Mouse (Mus musculus): ENCODE results near the gene Numbl. TPM values are rescaled to one million over a fixed set of nuclear protein-coding genes. Genes with fewer than 3 reads are reported as not detected.

Numbl gene
- polyA plus RNA-seq, 1 experiment from 2014 or later: 9.0 TPM

DNA sequence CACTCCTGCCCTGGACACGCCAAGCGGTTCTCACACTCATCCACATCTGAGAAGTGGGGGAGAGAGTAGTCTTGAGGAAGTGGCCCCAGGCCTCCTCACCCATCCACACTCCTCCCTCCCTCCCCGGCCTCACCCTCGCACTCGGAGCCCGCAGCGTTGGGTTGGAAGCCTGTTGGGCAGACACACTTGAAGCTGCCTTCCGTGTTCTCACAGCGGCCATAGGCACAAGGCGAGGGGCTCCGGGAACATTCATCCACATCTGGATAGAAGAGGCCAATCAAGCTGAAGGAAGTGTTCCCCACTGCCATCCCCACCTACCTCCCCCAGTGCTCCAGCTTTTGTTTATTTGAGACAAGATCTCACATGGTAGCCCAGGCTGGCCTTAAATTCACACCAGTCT is 65.9 kb downstream of the Numbl start:
- 95% methylated on average over 11 of the region's 11 CpGs for WGBS
- Histone ChIP-seq H3K9ac (ENCODE audit: low read length) (no peak overlapping the region), H3K36me3 (ENCODE audit: control insufficient read depth, insufficient read depth, low read length) (no peaks in the 10 kb centered on the region), H3K4me1 (ENCODE audit: control insufficient read depth, insufficient read depth, low read length) (no peaks in the 10 kb centered on the region), H3K4me3 (ENCODE audit: low read depth, low read length) (no peak overlapping the region), H3K27ac (replicated peaks; ENCODE audit: low read depth, low read length) (no peak overlapping the region), H3K27me3 (ENCODE audit: control insufficient read depth, insufficient read depth, low read length) (peaks cover 39% of the 10 kb centered on the region), H3K9me3 (ENCODE audit: control insufficient read depth, low read length) (no peaks in the 10 kb centered on the region), H3K4me2 (ENCODE audit: low read depth, severe bottlenecking) (no peak overlapping the region)
- ATAC-seq (ENCODE audit: insufficient number of reproducible peaks, low FRiP score, low TSS enrichment, low read depth) (no peak), DNase-seq (ENCODE audit: low spot score) (no peak)

- DNase-seq (ENCODE audit: low spot score) (no peak), ATAC-seq (ENCODE audit: insufficient number of reproducible peaks, low FRiP score, low TSS enrichment, low read depth) (no peak)
- no peaks in the 10 kb centered on the region for H3K9me3 ChIP-seq (ENCODE audit: control insufficient read depth, low read length)
- no peak overlapping the region for H3K9ac ChIP-seq (ENCODE audit: low read length)
- H3K27me3 ChIP-seq (ENCODE audit: control insufficient read depth, insufficient read depth, low read length): peaks cover 47% of the 10 kb centered on the region
- WGBS: 46% methylated on average over 18 of the region's 20 CpGs
- no peak overlapping the region for H3K4me2 ChIP-seq (ENCODE audit: low read depth, severe bottlenecking)
- no peak overlapping the region for H3K4me3 ChIP-seq (ENCODE audit: low read depth, low read length)
- H3K4me1 ChIP-seq (ENCODE audit: control insufficient read depth, insufficient read depth, low read length): no peaks in the 10 kb centered on the region
- no peaks in the 10 kb centered on the region for H3K36me3 ChIP-seq (ENCODE audit: control insufficient read depth, insufficient read depth, low read length)
- H3K27ac ChIP-seq (replicated peaks; ENCODE audit: low read depth, low read length): no peak overlapping the region
These were observed 66.7 kb downstream of the Numbl start for GRCm38 (mm10) chr7:27324928-27325327.

GRCm38 (mm10) chr7:27325697-27326096 is 67.5 kb downstream of the Numbl start:
- H3K9ac ChIP-seq (ENCODE audit: low read length): peak overlapping the region; percentile 4; the same call in 1 of the 2 replicates
- under 1% methylated on average over 24 of the region's 24 CpGs for WGBS
- H3K4me3 ChIP-seq (ENCODE audit: low read depth, low read length): peak overlapping the region; percentile 14

DNA sequence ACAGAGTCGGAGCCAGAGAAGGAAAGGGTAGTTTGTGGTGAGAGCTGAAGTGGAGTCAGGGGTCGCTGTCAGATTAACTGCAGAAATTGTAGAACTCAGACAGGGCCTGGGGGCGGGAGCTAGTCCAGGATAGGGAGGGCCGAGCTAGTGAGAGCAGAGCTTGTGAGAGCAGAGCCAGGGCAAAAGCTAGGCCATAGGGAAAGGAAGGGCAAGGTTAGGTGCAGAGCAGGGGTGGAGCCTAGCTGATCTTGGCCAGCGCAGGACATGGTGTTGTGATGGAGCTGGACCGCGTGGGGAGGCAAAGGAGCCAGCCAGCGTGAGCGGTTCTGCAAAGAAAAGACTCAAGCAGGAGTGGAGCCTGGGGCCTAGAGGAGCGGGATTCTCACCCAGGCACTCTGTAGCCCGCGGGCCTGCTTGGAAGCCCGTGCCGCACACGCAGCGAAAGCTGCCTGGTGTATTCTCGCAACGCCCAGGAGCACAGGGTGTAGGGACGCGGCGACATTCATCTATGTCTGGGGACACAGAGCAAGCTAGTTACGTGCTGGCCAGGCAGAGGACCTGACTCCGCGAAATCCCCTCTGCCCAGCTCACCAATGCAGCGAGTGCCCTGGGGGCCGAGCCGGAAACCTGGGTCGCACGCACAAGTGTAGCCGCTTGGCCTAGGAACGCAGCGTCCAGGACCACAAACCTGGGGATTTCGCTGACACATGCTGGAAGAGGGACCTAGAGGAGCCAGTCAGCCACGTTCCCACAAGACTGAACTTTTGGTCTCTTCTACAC is 68.1 kb downstream of the Numbl start:
- Histone ChIP-seq H3K9me3 (ENCODE audit: control insufficient read depth, low read length) (peaks cover 4% of the 10 kb centered on the region; the same call in 1 of the 2 replicates), H3K9ac (ENCODE audit: low read length) (no peak overlapping the region), H3K4me3 (ENCODE audit: low read depth, low read length) (peak overlapping the region; percentile 14; the same call in 1 of the 2 replicates), H3K36me3 (ENCODE audit: control insufficient read depth, insufficient read depth, low read length) (no peaks in the 10 kb centered on the region), H3K27me3 (ENCODE audit: control insufficient read depth, insufficient read depth, low read length) (peaks cover 60% of the 10 kb centered on the region), H3K27ac (replicated peaks; ENCODE audit: low read depth, low read length) (no peak overlapping the region), H3K4me1 (ENCODE audit: control insufficient read depth, insufficient read depth, low read length) (0 out of 2 replicates have a peak, but pooled peaks cover 3% of the 10 kb centered on the region), H3K4me2 (ENCODE audit: low read depth, severe bottlenecking) (peak overlapping the region; percentile 31; the same call in 1 of the 2 replicates)
- ATAC-seq (ENCODE audit: insufficient number of reproducible peaks, low FRiP score, low TSS enrichment, low read depth): no peak
- 26% methylated on average over 34 of the region's 34 CpGs for WGBS
- peak; percentile 40 for DNase-seq (ENCODE audit: low spot score)

More at GRCm38 (mm10) chr7:27325697-27326096, 67.5 kb downstream of the Numbl start:
- peaks cover 4% of the 10 kb centered on the region; the same call in 1 of the 2 replicates for H3K9me3 ChIP-seq (ENCODE audit: control insufficient read depth, low read length)
- no peak overlapping the region for H3K27ac ChIP-seq (replicated peaks; ENCODE audit: low read depth, low read length)
- peak; percentile 69 for DNase-seq (ENCODE audit: low spot score)
- H3K4me2 ChIP-seq (ENCODE audit: low read depth, severe bottlenecking): peak overlapping the region; percentile 31; the same call in 1 of the 2 replicates
- H3K4me1 ChIP-seq (ENCODE audit: control insufficient read depth, insufficient read depth, low read length): no peaks in the 10 kb centered on the region
- no peaks in the 10 kb centered on the region for H3K36me3 ChIP-seq (ENCODE audit: control insufficient read depth, insufficient read depth, low read length)
- ATAC-seq (ENCODE audit: insufficient number of reproducible peaks, low FRiP score, low TSS enrichment, low read depth): peak; percentile 28; the same call in 1 of the 2 replicates
- H3K27me3 ChIP-seq (ENCODE audit: control insufficient read depth, insufficient read depth, low read length): peaks cover 55% of the 10 kb centered on the region

GRCm38 (mm10) chr7:27327500-27327899 is 69.3 kb downstream of the Numbl start:
- peaks cover 4% of the 10 kb centered on the region; the same call in 1 of the 2 replicates for H3K9me3 ChIP-seq (ENCODE audit: control insufficient read depth, low read length)
- H3K9ac ChIP-seq (ENCODE audit: low read length): no peak overlapping the region
- H3K4me2 ChIP-seq (ENCODE audit: low read depth, severe bottlenecking): no peak overlapping the region
- H3K27me3 ChIP-seq (ENCODE audit: control insufficient read depth, insufficient read depth, low read length): peaks cover 70% of the 10 kb centered on the region
- ATAC-seq (ENCODE audit: insufficient number of reproducible peaks, low FRiP score, low TSS enrichment, low read depth) (no peak), DNase-seq (ENCODE audit: low spot score) (no peak)
- H3K4me1 ChIP-seq (ENCODE audit: control insufficient read depth, insufficient read depth, low read length): 0 out of 2 replicates have a peak, but pooled peaks cover 7% of the 10 kb centered on the region
- no peak overlapping the region for H3K27ac ChIP-seq (replicated peaks; ENCODE audit: low read depth, low read length)
- no peaks in the 10 kb centered on the region for H3K36me3 ChIP-seq (ENCODE audit: control insufficient read depth, insufficient read depth, low read length)
- WGBS: 89% methylated on average over 8 of the region's 8 CpGs
- H3K4me3 ChIP-seq (ENCODE audit: low read depth, low read length): no peak overlapping the region

GRCm38 (mm10) chr7:27328161-27328560 is 69.9 kb downstream of the Numbl start:
- Histone ChIP-seq H3K4me1 (ENCODE audit: control insufficient read depth, insufficient read depth, low read length) (peaks cover 8% of the 10 kb centered on the region), H3K27me3 (ENCODE audit: control insufficient read depth, insufficient read depth, low read length) (peaks cover 74% of the 10 kb centered on the region), H3K9me3 (ENCODE audit: control insufficient read depth, low read length) (peaks cover 4% of the 10 kb centered on the region; the same call in 1 of the 2 replicates), H3K36me3 (ENCODE audit: control insufficient read depth, insufficient read depth, low read length) (no peaks in the 10 kb centered on the region), H3K4me3 (ENCODE audit: low read depth, low read length) (no peak overlapping the region), H3K9ac (ENCODE audit: low read length) (no peak overlapping the region), H3K4me2 (ENCODE audit: low read depth, severe bottlenecking) (no peak overlapping the region), H3K27ac (replicated peaks; ENCODE audit: low read depth, low read length) (no peak overlapping the region)
- ATAC-seq (ENCODE audit: insufficient number of reproducible peaks, low FRiP score, low TSS enrichment, low read depth) (no peak), DNase-seq (ENCODE audit: low spot score) (no peak)
- WGBS: 85% methylated on average over 11 of the region's 11 CpGs

DNA sequence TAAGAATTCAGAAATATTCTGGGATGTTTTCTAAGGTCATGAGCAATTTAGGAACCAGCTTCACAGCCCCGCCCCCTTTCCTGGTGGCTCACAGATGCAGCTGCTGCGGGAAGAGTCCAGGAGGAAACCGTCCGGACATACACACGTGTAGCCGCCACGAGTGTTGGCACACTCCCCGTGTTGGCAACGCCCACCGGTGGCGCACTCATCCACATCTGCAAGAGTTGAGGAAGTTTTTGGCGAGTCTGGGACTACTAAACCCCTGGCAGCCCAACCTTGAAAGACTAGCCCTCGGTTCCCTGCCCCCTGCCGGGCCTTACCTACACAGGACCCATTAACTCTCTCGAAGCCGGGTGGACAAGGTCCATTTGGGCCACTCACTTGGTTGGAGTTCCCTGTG is 70.4 kb downstream of the Numbl start:
- no peak overlapping the region for H3K4me2 ChIP-seq (ENCODE audit: low read depth, severe bottlenecking)
- DNase-seq (ENCODE audit: low spot score): no peak
- ATAC-seq (ENCODE audit: insufficient number of reproducible peaks, low FRiP score, low TSS enrichment, low read depth): no peak
- no peak overlapping the region for H3K9ac ChIP-seq (ENCODE audit: low read length)
- no peaks in the 10 kb centered on the region for H3K36me3 ChIP-seq (ENCODE audit: control insufficient read depth, insufficient read depth, low read length)
- peaks cover 13% of the 10 kb centered on the region for H3K4me1 ChIP-seq (ENCODE audit: control insufficient read depth, insufficient read depth, low read length)
- no peak overlapping the region for H3K27ac ChIP-seq (replicated peaks; ENCODE audit: low read depth, low read length)
- 28% methylated on average over 16 of the region's 16 CpGs for WGBS
- H3K27me3 ChIP-seq (ENCODE audit: control insufficient read depth, insufficient read depth, low read length): peaks cover 79% of the 10 kb centered on the region
- no peak overlapping the region for H3K4me3 ChIP-seq (ENCODE audit: low read depth, low read length)
- H3K9me3 ChIP-seq (ENCODE audit: control insufficient read depth, low read length): peaks cover 4% of the 10 kb centered on the region; the same call in 1 of the 2 replicates

DNA sequence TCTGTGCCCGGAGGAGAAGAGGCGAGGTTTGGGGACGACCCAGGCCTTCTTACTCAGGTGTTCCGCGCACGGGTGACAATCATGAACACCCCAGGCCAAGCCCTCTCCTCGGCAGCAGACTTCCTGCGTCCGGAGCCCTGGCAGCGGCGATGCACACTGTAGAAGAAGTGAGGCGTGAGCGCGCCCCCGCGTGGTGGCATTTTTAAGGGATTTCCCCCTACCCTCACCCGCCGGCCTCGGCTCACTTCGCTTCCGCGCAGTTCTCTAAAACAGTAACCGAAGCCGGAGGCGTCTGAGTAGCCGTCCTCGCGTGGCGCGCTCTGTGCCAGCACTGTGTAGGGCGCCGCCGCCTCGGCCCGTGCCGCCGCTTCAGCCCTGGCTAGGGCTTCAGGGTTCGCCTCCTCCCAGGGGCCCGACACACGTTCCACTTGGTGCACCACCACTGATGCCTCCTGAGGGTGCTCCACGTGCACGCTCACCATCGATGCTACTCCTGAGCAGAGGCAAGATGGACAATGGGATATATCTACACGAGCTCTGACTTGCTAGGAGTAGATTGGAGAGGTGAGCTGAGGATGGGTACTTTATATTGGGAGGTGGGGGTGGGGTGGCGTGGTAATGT is 71.2 kb downstream of the Numbl start:
- H3K9ac ChIP-seq (ENCODE audit: low read length): no peak overlapping the region
- WGBS: 3% methylated on average over 45 of the region's 45 CpGs
- ATAC-seq (ENCODE audit: insufficient number of reproducible peaks, low FRiP score, low TSS enrichment, low read depth) (0 out of 2 replicates have a peak, but pooled peaks have one; percentile 6), DNase-seq (ENCODE audit: low spot score) (peak; percentile 92)
- peak overlapping the region; percentile 37 for H3K4me2 ChIP-seq (ENCODE audit: low read depth, severe bottlenecking)
- H3K4me3 ChIP-seq (ENCODE audit: low read depth, low read length): peak overlapping the region; percentile 17; the same call in 1 of the 2 replicates
- no peak overlapping the region for H3K27ac ChIP-seq (replicated peaks; ENCODE audit: low read depth, low read length)
- peaks cover 20% of the 10 kb centered on the region for H3K4me1 ChIP-seq (ENCODE audit: control insufficient read depth, insufficient read depth, low read length)
- H3K36me3 ChIP-seq (ENCODE audit: control insufficient read depth, insufficient read depth, low read length): no peaks in the 10 kb centered on the region
- peaks cover 4% of the 10 kb centered on the region; the same call in 1 of the 2 replicates for H3K9me3 ChIP-seq (ENCODE audit: control insufficient read depth, low read length)
- peaks cover 87% of the 10 kb centered on the region for H3K27me3 ChIP-seq (ENCODE audit: control insufficient read depth, insufficient read depth, low read length)
